Mouse (Mus musculus) activated CD4-positive, CD25-positive, alpha-beta regulatory T cell, adult 4 months (primary cell): ENCODE data around the gene Leng9. TPM values are rescaled to one million over a fixed set of nuclear protein-coding genes. Genes with fewer than 3 reads are reported as not detected.

Experiments
- ATAC-seq: one replicate; pipeline ENCODE4 v1.8.0; 2017
- polyA plus RNA-seq, 2 experiments: library from polyadenylated mRNA; unstranded; fragments of 100-300 nt; shearing (Covaris generic); gene quantifications; one replicate each; pipeline ENCODE4 v1.2.1; 2017

The Leng9 gene
- polyA plus RNA-seq, 2 experiments from 2014 or later = 5.5 to 6.1 TPM

GRCm38 (mm10) chr7:4144046-4144445 is 6.1 kb downstream of the Leng9 start:
- no peak for ATAC-seq

GRCm38 (mm10) chr7:4143506-4143905 is 6.7 kb downstream of the Leng9 start:
- no peak for ATAC-seq

DNA sequence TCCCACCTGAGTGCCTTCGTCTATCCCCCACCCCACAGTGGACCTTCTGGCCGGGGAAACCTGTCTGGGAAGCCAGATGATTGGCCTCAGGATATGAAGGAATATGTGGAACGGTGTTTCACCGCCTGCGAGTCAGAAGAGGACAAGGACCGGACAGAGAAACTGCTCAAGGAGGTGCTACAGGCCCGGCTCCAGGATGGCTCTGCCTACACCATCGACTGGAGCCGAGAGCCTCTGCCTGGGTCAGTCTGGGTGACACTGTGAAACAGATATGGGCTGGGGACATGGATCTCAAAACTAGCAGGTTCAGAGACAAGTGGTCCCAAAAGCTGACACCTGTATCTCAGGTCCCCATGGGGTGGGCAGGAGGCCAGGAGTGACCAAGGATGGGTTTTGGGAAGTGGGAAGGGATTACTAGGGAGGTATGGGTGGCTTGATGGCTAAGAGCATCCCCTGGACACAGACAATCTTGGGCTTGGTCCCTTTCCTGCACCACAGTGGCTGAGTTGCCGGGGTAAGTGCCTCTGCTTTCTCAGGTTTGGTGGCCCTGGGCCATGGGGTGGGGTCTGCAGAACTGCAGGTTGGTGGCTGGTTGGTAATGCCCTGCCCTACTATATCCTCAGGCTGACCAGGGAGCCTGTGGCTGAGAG is 7.3 kb downstream of the Leng9 start:
- ATAC-seq = no peak

GRCm38 (mm10) chr7:4141648-4142325 is 8.4 kb downstream of the Leng9 start:
- no peak for ATAC-seq

GRCm38 (mm10) chr7:4139391-4139790 is 10.8 kb downstream of the Leng9 start:
- ATAC-seq = no peak

GRCm38 (mm10) chr7:4138671-4139070 is 11.5 kb downstream of the Leng9 start:
- no peak for ATAC-seq

GRCm38 (mm10) chr7:4138181-4138580 is 12.0 kb downstream of the Leng9 start:
- no peak for ATAC-seq

GRCm38 (mm10) chr7:4137746-4138145 is 12.4 kb downstream of the Leng9 start:
- ATAC-seq = no peak

GRCm38 (mm10) chr7:4136771-4137531 is 13.2 kb downstream of the Leng9 start, which contains the start of gene Leng8:
Gene Leng8 (plus strand): TSS chr7:4137039.
- ATAC-seq = peak; percentile 92

DNA sequence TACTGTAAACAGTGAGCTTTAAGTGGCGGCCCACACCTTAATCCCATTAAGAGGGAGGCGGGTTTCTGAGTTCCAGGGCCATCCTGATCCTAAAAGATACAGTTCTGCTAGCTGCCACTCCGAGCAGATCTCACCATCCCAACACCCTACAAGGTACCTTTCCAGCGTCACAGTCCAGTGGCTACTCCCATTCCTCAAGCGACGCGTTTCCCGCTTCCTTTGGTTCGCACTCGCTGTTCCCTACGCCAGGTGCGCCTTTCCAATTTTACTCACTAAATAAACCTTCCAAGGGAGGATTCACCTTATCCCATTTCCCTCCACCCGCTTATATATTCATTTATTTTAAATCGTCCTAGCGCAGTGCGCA is 13.8 kb downstream of the Leng9 start:
- no peak for ATAC-seq

- no peak for ATAC-seq
Observed at GRCm38 (mm10) chr7:4134911-4135310, 15.3 kb downstream of the Leng9 start.

- ATAC-seq = no peak
Observed at GRCm38 (mm10) chr7:4132998-4133397, 17.2 kb downstream of the Leng9 start.

DNA sequence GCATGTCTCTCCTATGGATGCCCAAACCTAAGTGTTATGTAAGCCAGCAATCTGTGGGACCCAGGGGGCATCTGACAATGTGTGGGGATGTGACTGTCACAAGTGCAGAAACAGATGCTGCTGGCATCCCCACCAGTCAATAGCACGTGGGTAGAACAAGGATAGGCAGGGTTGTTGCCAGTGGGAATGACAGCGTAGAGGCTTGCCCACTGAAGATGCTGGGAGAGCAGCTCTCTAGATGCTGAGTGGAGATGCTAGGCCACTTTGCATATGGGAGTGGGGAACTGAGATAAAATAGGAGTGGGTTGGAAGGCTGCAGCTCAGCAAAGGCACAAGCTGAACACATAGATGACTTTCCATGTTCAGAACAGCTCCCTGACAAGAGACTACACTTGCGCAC is 17.6 kb downstream of the Leng9 start:
- ATAC-seq = no peak

GRCm38 (mm10) chr7:4131964-4132363 is 18.2 kb downstream of the Leng9 start:
- ATAC-seq = no peak

DNA sequence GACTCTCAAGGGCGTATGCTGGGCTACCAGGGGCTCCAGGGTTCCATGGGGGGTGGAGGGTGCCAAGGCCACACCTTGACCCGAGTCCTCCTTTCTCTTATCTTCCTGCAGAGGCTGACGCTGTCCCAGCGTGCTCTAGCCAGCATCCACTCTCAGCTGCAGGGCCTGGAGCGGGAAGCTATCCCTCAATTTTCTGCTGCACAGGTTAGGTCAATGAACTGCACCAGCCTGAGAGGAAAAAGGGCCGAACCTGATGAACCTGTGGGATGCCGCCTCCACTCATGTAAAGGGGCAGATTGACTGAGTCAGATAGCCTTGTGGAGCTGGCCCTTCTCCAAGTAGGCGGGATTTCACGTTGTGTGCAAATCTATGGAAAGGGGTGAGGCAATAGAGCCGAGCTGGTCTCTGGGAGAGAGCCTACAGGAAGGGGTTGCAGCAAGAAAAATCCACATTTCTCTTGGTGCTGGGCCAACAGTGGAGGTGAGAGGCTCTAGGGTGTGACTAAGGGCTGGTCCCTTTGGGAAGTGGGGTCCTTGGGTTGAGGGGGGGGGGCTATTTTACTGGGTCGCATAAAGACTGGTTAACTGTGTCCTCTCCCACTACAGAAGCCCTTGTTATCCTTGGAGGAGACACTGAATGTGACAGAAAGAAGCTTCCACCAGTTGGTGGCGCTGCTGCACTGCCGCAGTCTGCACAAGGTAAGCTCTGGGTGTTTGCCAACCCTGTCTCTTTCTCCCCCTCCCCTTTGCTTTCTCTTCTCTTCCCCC is 19.3 kb downstream of the Leng9 start:
- peak; percentile 78 for ATAC-seq

DNA sequence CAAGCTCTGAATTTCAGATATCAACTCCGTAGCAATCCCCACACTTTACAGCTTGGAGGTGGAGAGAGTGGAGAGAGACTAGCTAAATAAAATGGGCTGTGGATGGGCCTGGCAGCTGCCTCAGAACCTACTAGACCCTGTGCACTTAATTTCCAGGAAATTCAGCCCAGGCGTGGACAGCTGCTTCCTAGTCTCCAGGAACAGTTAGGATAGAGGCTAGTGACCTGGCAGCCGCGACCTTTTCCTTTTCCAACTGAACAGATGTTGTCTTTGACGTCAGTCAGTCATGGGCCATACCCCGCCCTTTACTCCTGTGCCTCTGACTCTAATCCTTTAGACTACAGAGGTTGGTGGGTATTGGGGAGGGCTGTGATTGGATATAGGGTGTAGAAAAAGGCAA is 21.3 kb downstream of the Leng9 start:
- ATAC-seq = no peak

DNA sequence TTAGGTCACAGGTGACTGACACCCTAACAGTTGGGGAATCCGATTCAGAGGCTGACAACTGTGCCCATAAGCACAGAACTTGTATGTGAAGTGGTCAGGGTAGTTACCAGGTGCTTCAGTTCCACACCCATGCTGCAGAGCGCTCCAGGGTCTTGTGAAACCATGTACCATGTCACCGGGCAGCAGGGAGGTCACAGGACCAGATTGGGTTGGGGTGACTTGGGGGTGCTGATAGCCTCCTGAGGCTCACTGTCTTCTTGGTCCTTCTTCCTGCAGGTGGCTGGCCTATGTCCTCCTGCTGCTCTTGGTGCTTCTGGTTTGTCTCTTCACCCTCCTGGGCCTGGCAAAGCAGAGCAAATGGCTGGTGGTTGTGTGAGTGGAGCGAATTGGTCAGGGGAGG is 22.3 kb downstream of the Leng9 start:
- ATAC-seq = no peak

- ATAC-seq = no peak
Observed at GRCm38 (mm10) chr7:4126992-4127785, 23.0 kb downstream of the Leng9 start.

DNA sequence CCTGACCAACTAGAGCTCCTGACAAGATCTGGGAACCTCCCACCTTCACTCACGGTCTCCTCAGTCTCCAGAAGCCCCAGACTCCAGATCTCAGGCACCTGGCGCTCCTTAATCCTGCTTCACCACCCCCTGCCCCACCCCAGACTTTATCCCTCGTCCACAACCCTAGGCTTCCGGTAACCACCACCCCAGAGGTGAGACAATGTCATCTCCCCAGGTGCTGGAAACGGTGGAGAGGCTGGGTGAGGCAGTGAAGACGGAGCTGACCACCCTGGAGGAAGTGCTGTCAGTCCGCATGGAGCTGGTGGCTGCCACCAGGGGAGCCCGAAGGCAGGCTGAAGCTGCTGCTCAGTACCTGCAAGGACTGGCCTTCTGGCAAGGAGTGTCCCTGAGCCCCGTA is 24.9 kb downstream of the Leng9 start:
- ATAC-seq = no peak

DNA sequence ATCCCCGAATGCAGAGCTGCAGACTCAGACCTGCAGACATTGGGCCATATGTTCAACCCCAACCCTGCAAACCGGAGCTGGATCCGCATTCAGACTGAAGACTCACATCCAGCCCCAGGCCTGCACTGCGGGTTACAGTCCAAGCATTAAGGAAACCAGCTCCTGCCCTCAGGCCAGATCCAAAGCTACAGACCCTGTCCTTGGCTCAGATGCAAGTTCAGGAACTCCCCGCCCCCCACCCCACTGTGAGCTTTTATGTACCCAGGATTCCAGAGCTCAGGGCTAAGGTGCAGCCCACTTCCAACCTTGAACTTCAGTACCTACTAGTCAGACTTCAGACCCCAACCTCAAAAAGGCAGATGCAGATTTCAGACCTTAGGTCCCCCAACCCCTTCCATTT is 25.3 kb downstream of the Leng9 start:
- ATAC-seq = no peak

DNA sequence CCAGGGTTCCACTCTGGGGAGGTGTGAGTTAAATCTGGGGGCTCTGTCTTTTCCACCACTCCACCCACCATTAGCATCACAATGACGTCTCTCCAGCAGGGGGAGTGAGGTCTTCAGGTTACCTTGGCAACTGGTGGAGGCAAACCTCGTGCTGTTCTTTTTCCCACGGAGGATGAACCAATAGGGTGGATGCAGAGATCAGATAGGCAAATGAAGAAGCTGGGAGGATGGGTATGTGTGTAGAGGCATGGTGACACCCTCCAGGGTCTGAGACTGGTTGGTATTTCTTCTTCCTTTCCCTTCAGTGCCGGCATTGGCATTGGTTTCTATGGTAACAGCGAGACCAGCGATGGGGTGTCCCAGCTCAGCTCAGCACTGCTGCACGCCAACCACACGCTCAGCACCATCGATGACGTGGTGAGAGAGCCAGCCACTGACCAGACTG is 25.8 kb downstream of the Leng9 start:
- peak; percentile 95 for ATAC-seq

- ATAC-seq = no peak
Observed at GRCm38 (mm10) chr7:4123732-4124131, 26.4 kb downstream of the Leng9 start.
